Mouse (Mus musculus) layer of hippocampus, postnatal 36 days (tissue): ENCODE measurements around the gene Bmpr1b. TPM values are rescaled to one million over a fixed set of nuclear protein-coding genes. Genes with fewer than 3 reads are reported as not detected.

Experiments used
- DNase-seq, 2 experiments: peaks; one replicate each; pipeline ENCODE4 v3.0.0; 2022
- total RNA-seq, 2 experiments: library from RNA; stranded (reverse); gene quantifications; 2 replicates each; pipeline ENCODE4 v1.2.3; 2021

Gene Bmpr1b
- total RNA-seq, 2 experiments from 2014 or later = 18.7 to 19.0 TPM

GRCm38 (mm10) chr3:142106227-142106626, 63.0 kb downstream of the Bmpr1b start:
- DNase-seq = no peak

- DNase-seq = no peak
Measured at GRCm38 (mm10) chr3:142104027-142104805, 65.0 kb downstream of the Bmpr1b start.

- no peak for DNase-seq
Measured at GRCm38 (mm10) chr3:142103622-142104021, 65.6 kb downstream of the Bmpr1b start.

- DNase-seq = no peak
Measured at GRCm38 (mm10) chr3:142099151-142099550, 70.1 kb downstream of the Bmpr1b start.

GRCm38 (mm10) chr3:142094049-142094448, 75.2 kb downstream of the Bmpr1b start:
- DNase-seq = no peak

GRCm38 (mm10) chr3:142089684-142090083, 79.5 kb downstream of the Bmpr1b start:
- DNase-seq = no peak

GRCm38 (mm10) chr3:142085938-142086337, 83.3 kb downstream of the Bmpr1b start:
- no peak for DNase-seq

- no peak for DNase-seq
Measured at GRCm38 (mm10) chr3:142084091-142084490, 85.1 kb downstream of the Bmpr1b start.

GRCm38 (mm10) chr3:142077723-142078302, 91.4 kb downstream of the Bmpr1b start:
- no peak for DNase-seq

- no peak for DNase-seq
Measured at GRCm38 (mm10) chr3:142071601-142072000, 97.6 kb downstream of the Bmpr1b start.

- DNase-seq = no peak
Measured at GRCm38 (mm10) chr3:142066792-142067346, 102.4 kb downstream of the Bmpr1b start.

GRCm38 (mm10) chr3:142065111-142065510, 104.1 kb downstream of the Bmpr1b start:
- no peak for DNase-seq

- peak in 1 of 2 experiments; percentile 2 for DNase-seq
Measured at GRCm38 (mm10) chr3:142063536-142064226, 105.5 kb downstream of the Bmpr1b start.

GRCm38 (mm10) chr3:142061267-142061666, 108.0 kb downstream of the Bmpr1b start:
- DNase-seq = no peak

GRCm38 (mm10) chr3:142059890-142060289, 109.3 kb downstream of the Bmpr1b start:
- no peak for DNase-seq

- no peak for DNase-seq
Measured at GRCm38 (mm10) chr3:142050681-142051080, 118.5 kb downstream of the Bmpr1b start.

GRCm38 (mm10) chr3:142049610-142050009, 119.6 kb downstream of the Bmpr1b start:
- no peak for DNase-seq

- DNase-seq = no peak
Measured at GRCm38 (mm10) chr3:142049093-142049492, 120.1 kb downstream of the Bmpr1b start.

GRCm38 (mm10) chr3:142048493-142048892, 120.7 kb downstream of the Bmpr1b start:
- DNase-seq = no peak

- no peak for DNase-seq
Measured at GRCm38 (mm10) chr3:142043463-142043862, 125.8 kb downstream of the Bmpr1b start.

- no peak for DNase-seq
Measured at GRCm38 (mm10) chr3:142043006-142043405, 126.2 kb downstream of the Bmpr1b start.

- DNase-seq = no peak
Measured at GRCm38 (mm10) chr3:142040345-142040744, 128.9 kb downstream of the Bmpr1b start.

GRCm38 (mm10) chr3:142034160-142034559, 135.1 kb downstream of the Bmpr1b start:
- DNase-seq = no peak
